Mouse (Mus musculus) limb, embryonic 11.5 days (tissue): ENCODE results near the gene Gstp2. TPM values are rescaled to one million over a fixed set of nuclear protein-coding genes. Genes with fewer than 3 reads are reported as not detected.

Experiments used
- ATAC-seq: fragments of 200-750 bp; cut with Nextera tagmentation; 2 replicates; pipeline ENCODE4 v1.8.0; 2017; ENCODE audit warnings: low read depth; ENCODE audit not compliant: insufficient number of reproducible peaks, low FRiP score, low TSS enrichment
- DNase-seq: peaks from one replicate; pipeline ENCODE4 v3.0.0-alpha.2; 2015; ENCODE audit warnings: low spot score
- H3K27ac ChIP-seq: fragments of 300-500 bp; sonication (generic); replicated peaks from 2 replicates; pipeline ENCODE4 v1.5.1; 2014; ENCODE audit warnings: low read depth, mild to moderate bottlenecking, low read length
- H3K27me3 ChIP-seq: fragments of 300-500 bp; sonication (generic); 2 replicates; pipeline ENCODE4 v1.6.1; 2014; ENCODE audit warnings: mild to moderate bottlenecking, low read length, mixed read lengths; ENCODE audit not compliant: control insufficient read depth, insufficient read depth
- H3K36me3 ChIP-seq: fragments of 300-500 bp; sonication (generic); 2 replicates; pipeline ENCODE4 v1.6.1; 2014; ENCODE audit warnings: mild to moderate bottlenecking, low read length, moderate library complexity, mixed read lengths; ENCODE audit not compliant: control insufficient read depth, insufficient read depth
- H3K4me1 ChIP-seq: fragments of 300-500 bp; sonication (generic); 2 replicates; pipeline ENCODE4 v1.6.1; 2014; ENCODE audit warnings: low read length, mixed read lengths; ENCODE audit not compliant: control insufficient read depth, insufficient read depth
- H3K4me2 ChIP-seq: fragments of 300-500 bp; sonication (generic); 2 replicates; pipeline ENCODE4 v1.6.1; 2014; ENCODE audit warnings: low read depth, mild to moderate bottlenecking, moderate library complexity; ENCODE audit not compliant: severe bottlenecking
- H3K4me3 ChIP-seq: fragments of 300-500 bp; sonication (generic); 2 replicates; pipeline ENCODE4 v1.5.1; 2014; ENCODE audit warnings: low read depth, low read length
- H3K9ac ChIP-seq: fragments of 300-500 bp; sonication (generic); 2 replicates; pipeline ENCODE4 v1.6.1; 2014; ENCODE audit warnings: mild to moderate bottlenecking, low read length
- H3K9me3 ChIP-seq: fragments of 300-500 bp; sonication (generic); 2 replicates; pipeline ENCODE4 v1.6.1; 2016; ENCODE audit warnings: low read length; ENCODE audit not compliant: control insufficient read depth
- WGBS: fragments of 180-500 bp; shearing (Covaris S2); extraction: QIAGEN DNeasy Blood & Tissue Kit; methylation state at CpG from one replicate; pipeline ENCODE4 v1.1.7; 2014; 5-methylcytosine and 5-hydroxymethylcytosine counted together
- polyA plus RNA-seq: library from polyadenylated mRNA; unstranded; fragments of >200 nt; fragmentation: Nextera tagmentation; extraction: Ambion mirVana; gene quantifications from 2 replicates; pipeline ENCODE4 v1.2.1, GENCODE M21; 2014

The Gstp2 gene
- polyA plus RNA-seq, 1 experiment from 2014 or later = 1.1 TPM

DNA sequence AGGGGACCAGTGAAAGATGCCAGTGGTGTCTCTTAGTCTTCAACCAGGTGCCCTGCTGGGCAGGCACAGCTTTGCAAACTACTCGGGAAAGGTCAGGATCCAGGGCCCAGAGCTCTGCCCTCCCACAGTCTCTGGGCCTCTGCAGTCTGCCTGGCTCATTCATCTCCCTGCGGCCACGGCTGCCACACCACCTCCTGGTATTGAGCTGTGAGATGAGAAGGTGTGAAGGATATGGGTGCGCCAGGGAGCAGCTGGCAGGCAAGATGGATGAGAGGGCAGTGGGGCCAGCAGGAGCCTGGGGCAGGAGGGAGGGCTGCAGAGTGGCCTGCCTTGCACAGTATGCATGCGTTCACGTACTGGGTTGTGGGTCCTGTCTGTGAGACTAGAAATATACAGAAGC is 55.0 kb downstream of the Gstp2 start:
- Histone ChIP-seq H3K4me1 (0 out of 2 replicates have a peak, but pooled peaks cover 2% of the 10 kb centered on the region), H3K9ac (no peak overlapping the region; the same call in 1 of the 2 replicates), H3K4me3 (no peak overlapping the region), H3K27me3 (no peaks in the 10 kb centered on the region), H3K9me3 (no peaks in the 10 kb centered on the region), H3K4me2 (no peak overlapping the region), H3K36me3 (no peaks in the 10 kb centered on the region), H3K27ac (no peak overlapping the region)
- no peak for ATAC-seq
- WGBS = 18% methylated on average over 6 of the region's 6 CpGs
- DNase-seq = no peak

Other genes starting within 250 kb of the Gstp2 start
- 47.3 and 47.7 TPM in 2 replicates for gene Chka, start 194.2 kb downstream of the Gstp2 start, polyA plus RNA-seq
- gene Tcirg1, start 138.9 kb downstream of the Gstp2 start, polyA plus RNA-seq = 27.3 and 28.8 TPM in 2 replicates
- gene Ndufs8, start 133.2 kb downstream of the Gstp2 start, polyA plus RNA-seq = 259 and 263 TPM in 2 replicates
- 0.47 and 0.67 TPM in 2 replicates for gene Aldh3b1, start 116.2 kb downstream of the Gstp2 start, polyA plus RNA-seq
- gene Unc93b1, start 110.8 kb downstream of the Gstp2 start, polyA plus RNA-seq = 6.0 and 7.1 TPM in 2 replicates
- gene Aldh3b3, start 87.4 kb downstream of the Gstp2 start, polyA plus RNA-seq = not detected in 2 replicates
- gene Aldh3b2, start 73.7 kb downstream of the Gstp2 start, polyA plus RNA-seq = 2.6 TPM in 2 replicates
- gene Acy3, start 59.5 kb downstream of the Gstp2 start, polyA plus RNA-seq = 3.3 and 4.3 TPM in 2 replicates
- 0.08 TPM in 1 of 2 replicates, not detected in the other for gene Tbx10, start 53.3 kb downstream of the Gstp2 start, polyA plus RNA-seq
- 29.7 and 32.6 TPM in 2 replicates for gene Nudt8, start 45.4 kb downstream of the Gstp2 start, polyA plus RNA-seq
- gene Gm49405, start 45.4 kb downstream of the Gstp2 start, polyA plus RNA-seq = 2.5 TPM in 2 replicates
- 4.1 TPM in 2 replicates for gene Doc2g, start 42.7 kb downstream of the Gstp2 start, polyA plus RNA-seq
- gene Ndufv1, start 33.2 kb downstream of the Gstp2 start, polyA plus RNA-seq = 198 and 208 TPM in 2 replicates
- 437 and 462 TPM in 2 replicates for gene Gstp1, start 8.0 kb downstream of the Gstp2 start, polyA plus RNA-seq
- gene Gstp3, start 13.5 kb upstream of the Gstp2 start, polyA plus RNA-seq = 0.23 TPM in 1 of 2 replicates, not detected in the other
- gene Cabp2, start 35.6 kb upstream of the Gstp2 start, polyA plus RNA-seq = not detected in 2 replicates
- gene Cdk2ap2, start 51.2 kb upstream of the Gstp2 start, polyA plus RNA-seq = 77.5 and 81.6 TPM in 2 replicates
- gene Pitpnm1, start 54.0 kb upstream of the Gstp2 start, polyA plus RNA-seq = 4.8 and 5.8 TPM in 2 replicates
- gene Aip, start 79.8 kb upstream of the Gstp2 start, polyA plus RNA-seq = 91.2 and 93.7 TPM in 2 replicates
- not detected in 2 replicates for gene Gpr152, start 93.8 kb upstream of the Gstp2 start, polyA plus RNA-seq
- not detected in 2 replicates for gene Cabp4, start 98.0 kb upstream of the Gstp2 start, polyA plus RNA-seq
- 116 and 124 TPM in 2 replicates for gene Coro1b, start 102.6 kb upstream of the Gstp2 start, polyA plus RNA-seq
- gene Ptprcap, start 107.6 kb upstream of the Gstp2 start, polyA plus RNA-seq = 1.1 and 1.5 TPM in 2 replicates
- gene Rps6kb2, start 117.3 kb upstream of the Gstp2 start, polyA plus RNA-seq = 44.7 and 48.9 TPM in 2 replicates
- gene Carns1, start 129.5 kb upstream of the Gstp2 start, polyA plus RNA-seq = 2.1 TPM in 2 replicates
- gene Tbc1d10c, start 145.3 kb upstream of the Gstp2 start, polyA plus RNA-seq = 0.89 and 1.2 TPM in 2 replicates
- gene Ppp1ca, start 146.0 kb upstream of the Gstp2 start, polyA plus RNA-seq = 952 and 995 TPM in 2 replicates
- 52.5 and 54.9 TPM in 2 replicates for gene Rad9a, start 155.6 kb upstream of the Gstp2 start, polyA plus RNA-seq
- gene Clcf1, start 168.2 kb upstream of the Gstp2 start, polyA plus RNA-seq = 5.0 and 7.4 TPM in 2 replicates
- not detected in 2 replicates for gene AC109138.7, start 168.3 kb upstream of the Gstp2 start, polyA plus RNA-seq
- 11.5 and 12.6 TPM in 2 replicates for gene Pold4, start 185.9 kb upstream of the Gstp2 start, polyA plus RNA-seq
- gene Ssh3, start 223.2 kb upstream of the Gstp2 start, polyA plus RNA-seq = 4.2 and 4.4 TPM in 2 replicates
- gene Ankrd13d, start 237.1 kb upstream of the Gstp2 start, polyA plus RNA-seq = 5.6 and 7.5 TPM in 2 replicates